Mouse (Mus musculus): ENCODE measurements at regions not wholly inside any gene's neighbourhood (a gene's known extent, or its start where the extent isn't known, plus 50 kb on each side); places are given as distances from the start of the nearest gene placed in this dataset.

DNA sequence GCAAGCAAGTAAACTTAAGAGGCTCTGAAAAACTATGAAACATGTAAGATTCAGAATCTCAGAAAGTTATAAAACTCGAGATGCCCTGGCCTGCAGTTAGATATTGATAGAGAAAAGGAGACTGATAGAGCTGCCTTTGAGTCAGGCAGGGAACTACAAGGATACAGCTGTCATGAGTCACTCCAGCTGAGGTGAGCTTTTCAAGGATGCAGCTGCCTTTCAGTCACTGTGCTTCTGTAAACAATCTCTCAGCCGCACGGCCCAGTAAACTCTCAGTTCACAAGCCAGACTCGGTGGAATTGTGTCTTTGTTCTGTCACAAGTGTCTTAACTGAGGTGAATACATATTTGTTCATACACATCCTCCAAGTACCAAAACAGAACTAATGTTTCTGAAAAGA lies 334.9 kb upstream of the Rsrc1 start:
- in situ Hi-C loops (cut with MboI, MseI): no loop called here

- in situ Hi-C loops (cut with MboI, MseI): no loop called here
These were observed 331.9 kb upstream of the Rsrc1 start for GRCm38 (mm10) chr3:66649271-66649670.

- in situ Hi-C loops (cut with MboI, MseI): no loop called here
These were observed 331.0 kb upstream of the Rsrc1 start for GRCm38 (mm10) chr3:66650076-66650748.

GRCm38 (mm10) chr3:66650749-66651472 lies 330.3 kb upstream of the Rsrc1 start:
- in situ Hi-C loops (cut with MboI, MseI): no loop called here

- in situ Hi-C loops (cut with MboI, MseI): no loop called here
These were observed 328.9 kb upstream of the Rsrc1 start for GRCm38 (mm10) chr3:66652139-66652846.

DNA sequence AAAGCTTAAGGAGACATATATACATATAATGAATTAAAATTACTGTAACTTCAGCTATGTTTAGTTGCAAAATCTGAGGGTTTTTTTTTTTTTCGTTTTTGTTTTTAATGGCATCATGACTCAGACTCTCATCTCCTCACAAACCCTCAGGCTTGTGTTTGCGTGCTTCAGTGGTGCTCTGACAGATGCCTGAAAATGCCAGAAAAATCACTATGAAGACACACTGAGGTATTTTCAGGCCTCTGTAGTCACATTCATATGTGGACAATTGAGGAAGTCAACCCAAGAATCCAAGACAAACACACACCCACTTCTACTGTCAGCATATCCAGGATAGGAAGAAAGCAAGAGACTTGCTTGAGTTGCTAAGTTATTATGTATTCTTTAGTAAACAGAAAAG lies 327.2 kb upstream of the Rsrc1 start:
- in situ Hi-C loops (cut with MboI, MseI): no loop called here

GRCm38 (mm10) chr3:66654860-66655259 lies 326.3 kb upstream of the Rsrc1 start:
- in situ Hi-C loops (cut with MboI, MseI): no loop called here

DNA sequence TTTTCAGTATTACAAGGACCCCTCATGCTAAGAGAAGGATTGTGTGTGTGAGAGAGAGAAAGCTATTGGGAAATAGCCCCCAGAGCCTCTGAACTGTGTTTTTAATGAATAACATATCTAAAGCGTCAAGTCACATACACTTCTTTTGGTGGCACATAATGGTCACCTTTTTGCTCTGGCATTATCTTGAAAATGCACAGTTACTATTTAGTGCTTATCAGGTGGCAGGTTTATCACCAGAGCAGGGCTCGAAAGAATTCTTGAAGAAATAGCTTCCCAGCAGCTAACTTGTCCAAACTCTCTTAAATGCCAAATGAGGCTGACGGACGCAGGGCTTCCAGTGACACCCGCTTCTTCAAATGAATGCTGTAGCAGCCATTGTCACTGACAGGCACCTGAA lies 324.7 kb upstream of the Rsrc1 start:
- in situ Hi-C loops (cut with MboI, MseI): no loop called here

- in situ Hi-C loops (cut with MboI, MseI): no loop called here
These were observed 320.6 kb upstream of the Rsrc1 start for GRCm38 (mm10) chr3:66660555-66660954.

DNA sequence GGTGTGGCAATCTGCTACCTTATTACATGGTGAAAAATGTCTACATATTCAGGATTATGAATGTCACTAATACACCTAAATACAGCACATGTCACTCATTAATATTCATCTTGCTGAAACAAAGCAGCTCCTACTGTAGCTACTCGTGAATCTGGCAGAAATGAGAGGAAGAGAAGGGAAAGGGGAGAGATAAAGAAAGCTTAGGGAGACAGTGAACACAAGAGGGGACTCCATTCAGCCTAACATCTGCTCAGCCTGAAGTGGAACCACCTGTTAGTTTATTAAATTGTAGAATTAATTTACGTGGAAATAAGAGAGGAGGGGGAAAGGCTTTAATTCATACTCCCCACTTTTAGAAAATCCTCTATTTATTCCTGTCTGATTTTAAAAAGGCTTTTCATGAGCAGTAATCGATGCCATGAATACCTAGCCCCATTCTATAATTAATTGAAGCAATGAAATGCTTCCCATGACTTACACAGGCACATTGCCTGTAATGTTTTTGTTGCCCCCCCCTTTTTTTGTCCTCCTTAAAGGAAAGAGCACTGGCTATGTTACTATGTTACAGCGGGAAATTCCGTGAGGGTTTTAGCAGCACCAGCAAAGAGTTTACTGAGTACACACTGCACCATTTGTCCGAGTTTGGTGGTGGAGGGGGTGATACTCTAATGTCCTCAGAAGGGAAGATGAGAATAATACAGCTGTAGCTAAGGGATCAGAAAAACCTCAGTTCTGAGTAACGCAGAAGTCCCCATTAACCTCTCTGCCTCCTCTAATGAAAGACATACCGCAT lies 319.2 kb upstream of the Rsrc1 start:
- in situ Hi-C loops (cut with MboI, MseI): no loop called here

GRCm38 (mm10) chr3:66683589-66684286 lies 297.5 kb upstream of the Rsrc1 start:
- in situ Hi-C loops (cut with MboI, MseI): no loop called here

GRCm38 (mm10) chr3:66684287-66684903 lies 296.8 kb upstream of the Rsrc1 start:
- in situ Hi-C loops (cut with MboI, MseI): no loop called here

DNA sequence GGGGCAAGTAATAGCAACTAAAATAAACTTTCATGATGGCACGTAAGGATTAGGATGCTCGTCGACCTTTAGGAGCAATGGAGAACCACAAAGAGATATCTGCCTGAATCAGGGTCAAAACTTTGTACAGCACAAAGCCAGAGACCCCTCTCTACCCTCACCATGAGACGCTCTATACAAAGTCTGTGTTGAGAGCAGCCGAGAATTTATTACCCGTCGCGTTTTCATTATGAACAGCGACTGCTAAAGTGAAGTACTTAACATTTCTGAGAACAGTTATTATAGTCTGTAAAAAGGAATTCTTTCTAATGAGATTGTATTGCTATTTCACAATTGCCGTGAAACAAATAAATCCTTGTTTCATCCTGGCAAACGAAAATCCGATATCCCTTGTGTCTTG lies 296.1 kb upstream of the Rsrc1 start:
- in situ Hi-C loops (cut with MboI, MseI): no loop called here

GRCm38 (mm10) chr3:66687126-66687525 lies 294.1 kb upstream of the Rsrc1 start:
- in situ Hi-C loops (cut with MboI, MseI): no loop called here

DNA sequence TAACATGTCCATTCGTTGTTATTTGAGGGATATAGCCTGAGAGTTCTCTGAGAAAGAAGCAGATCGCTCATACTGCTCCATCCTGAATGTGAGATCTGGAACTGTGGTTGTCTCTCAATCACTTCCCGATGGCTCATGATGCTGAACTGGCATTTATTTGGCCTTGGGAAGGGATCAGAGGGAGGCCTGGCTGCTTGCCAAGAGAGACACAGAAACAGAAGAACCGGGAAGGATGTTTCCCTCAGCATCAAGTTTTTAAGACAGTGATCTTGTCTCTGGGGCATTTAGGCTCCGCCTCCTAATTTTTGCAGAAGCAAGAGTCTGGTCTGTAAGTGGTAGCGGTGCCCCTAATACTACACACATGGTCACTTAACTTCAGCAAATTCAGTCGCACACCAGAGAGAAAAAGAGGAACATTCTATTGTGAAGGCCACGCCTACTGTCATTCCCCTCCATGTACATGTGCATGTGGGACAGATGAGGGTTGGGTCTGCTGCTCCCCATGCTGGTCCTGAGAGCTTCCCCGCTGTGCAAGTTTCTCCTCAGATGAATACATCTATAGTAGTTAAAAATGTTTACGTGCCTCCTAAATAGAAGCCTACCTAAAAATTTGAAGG lies 290.2 kb upstream of the Rsrc1 start:
- in situ Hi-C loops (cut with MboI, MseI): no loop called here

GRCm38 (mm10) chr3:66695125-66695524 lies 286.1 kb upstream of the Rsrc1 start:
- in situ Hi-C loops (cut with MboI, MseI): no loop called here

- in situ Hi-C loops (cut with MboI, MseI): no loop called here
These were observed 285.4 kb upstream of the Rsrc1 start for GRCm38 (mm10) chr3:66695661-66696253.

DNA sequence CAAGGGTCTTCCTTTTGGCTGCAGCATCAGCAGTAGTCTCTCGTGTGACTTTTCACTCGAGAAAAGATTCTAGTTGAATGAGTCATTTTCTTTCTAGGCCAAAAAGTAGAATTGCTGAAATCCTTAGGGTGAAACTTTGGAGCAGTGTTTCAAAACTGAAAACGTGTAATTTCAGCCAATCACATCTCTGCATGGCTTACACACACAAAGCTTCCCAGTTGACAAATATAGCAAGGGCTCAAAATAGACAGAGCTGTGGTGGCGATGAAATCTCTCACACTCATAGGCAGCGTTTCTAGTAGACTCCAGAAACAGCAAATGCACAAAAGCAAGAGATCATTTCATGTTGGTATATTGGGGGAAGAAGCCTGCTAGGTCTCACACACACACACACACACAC lies 283.1 kb upstream of the Rsrc1 start:
- in situ Hi-C loops (cut with MboI, MseI): no loop called here

GRCm38 (mm10) chr3:66705766-66706165 lies 275.4 kb upstream of the Rsrc1 start:
- in situ Hi-C loops (cut with MboI, MseI): no loop called here

- in situ Hi-C loops (cut with MboI, MseI): no loop called here
These were observed 245.7 kb upstream of the Rsrc1 start for GRCm38 (mm10) chr3:66735468-66735867.

Data from T-helper 1 cell (primary cell).